Mouse (Mus musculus) MEL (cell line): ENCODE measurements around the gene Dpep2nb.

Experiments used
- CTCF ChIP-seq, 3 experiments: IDR thresholded peaks in 2 of 3; conservative IDR thresholded peaks in 1 of 3; 2 replicates each; pipeline ENCODE4 v1.5.1; 2011 to 2012; ENCODE audit warnings: low read length in 3 of 3, low read depth in 2 of 3, mild to moderate bottlenecking in 2 of 3, improper control_type of control experiment in 1 of 3, inconsistent platforms in 1 of 3, mixed read lengths in 1 of 3, moderate library complexity in 1 of 3; ENCODE audit not compliant: control insufficient read depth in 1 of 3, insufficient read depth in 1 of 3, poor library complexity in 1 of 3, severe bottlenecking in 1 of 3
- ELF1 ChIP-seq: IDR thresholded peaks from 2 replicates; pipeline ENCODE4 v1.6.1; 2014; ENCODE audit warnings: low read depth, mild to moderate bottlenecking, inconsistent platforms, low read length, improper control_type of control experiment, moderate library complexity
- EP300 ChIP-seq, 2 experiments: IDR thresholded peaks; 2 replicates each; pipeline ENCODE4 v1.6.1; 2011; ENCODE audit warnings: improper control_type of control experiment in 2 of 2, low read length in 2 of 2, low read depth in 1 of 2, mild to moderate bottlenecking in 1 of 2
- GATA1 ChIP-seq: IDR thresholded peaks from 2 replicates; pipeline ENCODE4 v1.6.1; 2011; ENCODE audit warnings: low read depth, low read length, improper control_type of control experiment
- MAX ChIP-seq: IDR thresholded peaks from 2 replicates; pipeline ENCODE4 v1.6.1; 2011; ENCODE audit warnings: low read length, improper control_type of control experiment
- POLR2A ChIP-seq, 2 experiments: IDR thresholded peaks; 2 replicates each; pipeline ENCODE4 v1.6.1; 2011 to 2012; ENCODE audit warnings: low read length in 2 of 2, mild to moderate bottlenecking in 2 of 2, control low read depth in 1 of 2, improper control_type of control experiment in 1 of 2, low read depth in 1 of 2, moderate library complexity in 1 of 2; ENCODE audit not compliant: control insufficient read depth in 1 of 2, insufficient read depth in 1 of 2, poor library complexity in 1 of 2
- POLR2AphosphoS5 ChIP-seq: IDR thresholded peaks from 2 replicates; pipeline ENCODE4 v1.6.1; 2012; ENCODE audit warnings: low read depth, borderline replicate concordance, mild to moderate bottlenecking, inconsistent platforms, low read length, moderate library complexity, mixed read lengths
- TAL1 ChIP-seq: IDR thresholded peaks from 2 replicates; pipeline ENCODE4 v1.6.1; 2012; ENCODE audit warnings: mild to moderate bottlenecking, inconsistent platforms, low read length, moderate library complexity, mixed read lengths
- TBP ChIP-seq: IDR thresholded peaks from 2 replicates; pipeline ENCODE4 v1.8.0; 2011; ENCODE audit warnings: low read depth, low read length, improper control_type of control experiment
- TCF12 ChIP-seq: IDR thresholded peaks from 2 replicates; pipeline ENCODE4 v1.6.1; 2014; ENCODE audit warnings: low read depth, mild to moderate bottlenecking, inconsistent platforms, low read length, improper control_type of control experiment, moderate library complexity
- ZC3H11A ChIP-seq: IDR thresholded peaks from 2 replicates; pipeline ENCODE4 v1.6.1; 2012; ENCODE audit warnings: low read depth, mild to moderate bottlenecking, inconsistent platforms, low read length, improper control_type of control experiment

GRCm38 (mm10) chr8:106052510-106053089, 46.8 kb upstream of the Dpep2nb start:
- TF ChIP-seq ELF1 (no peak), CTCF (IDR thresholded peaks at IDR 0.05 in 2 of 3, conservative IDR thresholded peaks at IDR 0.05 in 1 of 3; ENCODE audit: control insufficient read depth in 1 of 3, insufficient read depth in 1 of 3, low read depth in 2 of 3, low read length in 3 of 3, poor library complexity in 1 of 3, severe bottlenecking in 1 of 3) (no peak), GATA1 (no peak), MAX (no peak), POLR2A (IDR thresholded peaks at IDR 0.05; ENCODE audit: control insufficient read depth in 1 of 2, insufficient read depth in 1 of 2, low read depth in 1 of 2, low read length in 2 of 2, poor library complexity in 1 of 2) (no peak), TBP (no peak), TCF12 (no peak), TAL1 (no peak), POLR2AphosphoS5 (no peak), EP300 (IDR thresholded peaks at IDR 0.05; ENCODE audit: low read depth in 1 of 2, low read length in 2 of 2) (no peak), ZC3H11A (no peak)
